Mouse (Mus musculus) hindbrain, embryonic 12.5 days (tissue): ENCODE results near the gene Tctex1d2. TPM values are rescaled to one million over a fixed set of nuclear protein-coding genes. Genes with fewer than 3 reads are reported as not detected.
"Not testable (repeated sequence)": the region's sequence is repeated elsewhere in the genome, so short reads cannot be mapped to it uniquely, and the experiment has no call there.

Experiments used
- ATAC-seq: fragments of 200-750 bp; cut with Nextera tagmentation; 2 replicates; pipeline ENCODE4 v1.8.0; 2017; ENCODE audit warnings: moderate TSS enrichment; ENCODE audit not compliant: low FRiP score
- H3K27ac ChIP-seq: fragments of 300-500 bp; sonication (generic); 2 replicates; pipeline ENCODE4 v1.5.1; 2016; ENCODE audit warnings: mild to moderate bottlenecking
- H3K27me3 ChIP-seq: fragments of 300-500 bp; sonication (generic); 2 replicates; pipeline ENCODE4 v1.6.1; 2016; ENCODE audit warnings: mild to moderate bottlenecking
- H3K36me3 ChIP-seq: fragments of 300-500 bp; sonication (generic); 2 replicates; pipeline ENCODE4 v1.6.1; 2016; ENCODE audit warnings: mild to moderate bottlenecking
- H3K4me1 ChIP-seq: fragments of 300-500 bp; sonication (generic); 2 replicates; pipeline ENCODE4 v1.6.1; 2016
- H3K4me2 ChIP-seq: fragments of 300-500 bp; sonication (generic); replicated peaks from 2 replicates; pipeline ENCODE4 v1.6.1; 2016; ENCODE audit warnings: mild to moderate bottlenecking
- H3K4me3 ChIP-seq: fragments of 300-500 bp; sonication (generic); 2 replicates; pipeline ENCODE4 v1.5.1; 2016; ENCODE audit warnings: mild to moderate bottlenecking
- H3K9ac ChIP-seq: fragments of 300-500 bp; sonication (generic); 2 replicates; pipeline ENCODE4 v1.6.1; 2016; ENCODE audit warnings: mild to moderate bottlenecking, moderate library complexity
- H3K9me3 ChIP-seq: fragments of 300-500 bp; sonication (generic); replicated peaks from 2 replicates; pipeline ENCODE4 v1.6.1; 2016; ENCODE audit warnings: mild to moderate bottlenecking
- WGBS: fragments of 180-500 bp; shearing (Covaris S2); methylation state at CpG from one replicate; pipeline ENCODE4 v1.1.7; 2016; 5-methylcytosine and 5-hydroxymethylcytosine counted together
- polyA plus RNA-seq: library from polyadenylated mRNA; unstranded; fragments of >200 nt; fragmentation: Nextera tagmentation; extraction: Ambion mirVana; gene quantifications from 2 replicates; pipeline ENCODE4 v1.2.1, GENCODE M21; 2016

The Tctex1d2 gene
- polyA plus RNA-seq, 1 experiment from 2014 or later = 29.8 TPM

- no peaks in the 10 kb centered on the region for H3K27me3 ChIP-seq
- H3K9me3 ChIP-seq = no peaks in the 10 kb centered on the region
- no peak for ATAC-seq
- no peak overlapping the region for H3K27ac ChIP-seq
- no peak overlapping the region for H3K4me2 ChIP-seq
- 66% methylated on average over 6 of the region's 6 CpGs for WGBS
- no peak overlapping the region for H3K9ac ChIP-seq
- H3K4me3 ChIP-seq = no peak overlapping the region
- no peaks in the 10 kb centered on the region for H3K36me3 ChIP-seq
- H3K4me1 ChIP-seq = peaks cover 11% of the 10 kb centered on the region
These were observed 14.6 kb downstream of the Tctex1d2 start for GRCm38 (mm10) chr16:32434066-32434465.

- peaks cover 10% of the 10 kb centered on the region for H3K4me1 ChIP-seq
- no peak overlapping the region for H3K27ac ChIP-seq
- ATAC-seq = no peak
- H3K27me3 ChIP-seq = no peaks in the 10 kb centered on the region
- H3K4me3 ChIP-seq = no peak overlapping the region
- no peak overlapping the region for H3K9ac ChIP-seq
- H3K4me2 ChIP-seq = no peak overlapping the region
- H3K9me3 ChIP-seq = no peaks in the 10 kb centered on the region
- H3K36me3 ChIP-seq = no peaks in the 10 kb centered on the region
These were observed 15.2 kb downstream of the Tctex1d2 start for GRCm38 (mm10) chr16:32434691-32435090.

- no peak overlapping the region for H3K4me3 ChIP-seq
These were observed 17.2 kb downstream of the Tctex1d2 start for GRCm38 (mm10) chr16:32436657-32437056.

GRCm38 (mm10) chr16:32437266-32437665 lies 17.8 kb downstream of the Tctex1d2 start:
- Histone ChIP-seq H3K4me1 (no peaks in the 10 kb centered on the region), H3K36me3 (peaks cover 3% of the 10 kb centered on the region; the same call in 1 of the 2 replicates), H3K27ac (no peak overlapping the region), H3K27me3 (no peaks in the 10 kb centered on the region), H3K9ac (no peak overlapping the region), H3K4me3 (no peak overlapping the region), H3K9me3 (no peaks in the 10 kb centered on the region), H3K4me2 (no peak overlapping the region)
- 92% methylated on average over 1 of the region's 1 CpGs for WGBS
- ATAC-seq = no peak

More at GRCm38 (mm10) chr16:32436657-32437056, 17.2 kb downstream of the Tctex1d2 start:
- Histone ChIP-seq H3K27me3 (no peaks in the 10 kb centered on the region), H3K9ac (no peak overlapping the region), H3K9me3 (no peaks in the 10 kb centered on the region), H3K36me3 (peaks cover 3% of the 10 kb centered on the region; the same call in 1 of the 2 replicates), H3K27ac (no peak overlapping the region), H3K4me2 (no peak overlapping the region), H3K4me1 (peaks cover 4% of the 10 kb centered on the region)
- 76% methylated on average over 1 of the region's 1 CpGs for WGBS
- ATAC-seq = no peak

- H3K27me3 ChIP-seq = no peaks in the 10 kb centered on the region
- no peak overlapping the region for H3K4me3 ChIP-seq
- peaks cover 3% of the 10 kb centered on the region; the same call in 1 of the 2 replicates for H3K36me3 ChIP-seq
- no peak overlapping the region for H3K4me2 ChIP-seq
- H3K4me1 ChIP-seq = no peaks in the 10 kb centered on the region
- WGBS = 95% methylated on average over 3 of the region's 3 CpGs
- no peak for ATAC-seq
- H3K27ac ChIP-seq = no peak overlapping the region
- H3K9me3 ChIP-seq = no peaks in the 10 kb centered on the region
- H3K9ac ChIP-seq = no peak overlapping the region
These were observed 21.9 kb downstream of the Tctex1d2 start for GRCm38 (mm10) chr16:32441432-32441831.

GRCm38 (mm10) chr16:32444615-32445014 lies 25.1 kb downstream of the Tctex1d2 start:
- H3K27ac ChIP-seq, H3K27me3 ChIP-seq, H3K9me3 ChIP-seq, ATAC-seq, H3K36me3 ChIP-seq, H3K4me3 ChIP-seq, H3K4me1 ChIP-seq, H3K9ac ChIP-seq, H3K4me2 ChIP-seq: not testable (repeated sequence)
- 86% methylated on average over 3 of the region's 3 CpGs for WGBS

- H3K9ac ChIP-seq = no peak overlapping the region
- H3K9me3 ChIP-seq = no peaks in the 10 kb centered on the region
- H3K27me3 ChIP-seq = no peaks in the 10 kb centered on the region
- ATAC-seq = no peak
- 88% methylated on average over 1 of the region's 1 CpGs for WGBS
- H3K4me2 ChIP-seq = no peak overlapping the region
- H3K4me1 ChIP-seq = no peaks in the 10 kb centered on the region
- H3K4me3 ChIP-seq = no peak overlapping the region
- H3K27ac ChIP-seq = no peak overlapping the region
- no peaks in the 10 kb centered on the region for H3K36me3 ChIP-seq
These were observed 26.1 kb downstream of the Tctex1d2 start for GRCm38 (mm10) chr16:32445558-32445957.

GRCm38 (mm10) chr16:32446563-32447138 lies 27.1 kb downstream of the Tctex1d2 start:
- Histone ChIP-seq H3K9ac (no peak overlapping the region), H3K27me3 (no peaks in the 10 kb centered on the region), H3K9me3 (no peaks in the 10 kb centered on the region), H3K4me1 (no peaks in the 10 kb centered on the region), H3K36me3 (0 out of 2 replicates have a peak, but pooled peaks cover 1% of the 10 kb centered on the region), H3K27ac (no peak overlapping the region), H3K4me3 (no peak overlapping the region), H3K4me2 (no peak overlapping the region)
- no peak for ATAC-seq
- 91% methylated on average over 2 of the region's 2 CpGs for WGBS

- 89% methylated on average over 3 of the region's 3 CpGs for WGBS
These were observed 30.2 kb downstream of the Tctex1d2 start for GRCm38 (mm10) chr16:32449665-32450064.

GRCm38 (mm10) chr16:32450133-32450532 lies 30.6 kb downstream of the Tctex1d2 start:
- Histone ChIP-seq H3K9ac (no peak overlapping the region), H3K4me3 (no peak overlapping the region), H3K4me1 (no peaks in the 10 kb centered on the region), H3K36me3 (peaks cover 20% of the 10 kb centered on the region), H3K27ac (no peak overlapping the region), H3K4me2 (no peak overlapping the region), H3K27me3 (no peaks in the 10 kb centered on the region), H3K9me3 (no peaks in the 10 kb centered on the region)
- no peak for ATAC-seq
- WGBS = 93% methylated on average over 2 of the region's 2 CpGs

More at GRCm38 (mm10) chr16:32449665-32450064, 30.2 kb downstream of the Tctex1d2 start:
- H3K27me3 ChIP-seq = no peaks in the 10 kb centered on the region
- H3K4me3 ChIP-seq = no peak overlapping the region
- no peak for ATAC-seq
- H3K36me3 ChIP-seq = peaks cover 15% of the 10 kb centered on the region; the same call in 1 of the 2 replicates
- H3K4me2 ChIP-seq = no peak overlapping the region
- no peak overlapping the region for H3K9ac ChIP-seq
- no peaks in the 10 kb centered on the region for H3K4me1 ChIP-seq
- no peak overlapping the region for H3K27ac ChIP-seq
- H3K9me3 ChIP-seq = no peaks in the 10 kb centered on the region

GRCm38 (mm10) chr16:32453102-32453501 lies 33.6 kb downstream of the Tctex1d2 start:
- ATAC-seq = no peak
- WGBS = 92% methylated on average over 8 of the region's 8 CpGs
- Histone ChIP-seq H3K36me3 (peaks cover 31% of the 10 kb centered on the region), H3K9ac (no peak overlapping the region), H3K27me3 (no peaks in the 10 kb centered on the region), H3K4me1 (no peaks in the 10 kb centered on the region), H3K4me2 (no peak overlapping the region), H3K27ac (no peak overlapping the region), H3K9me3 (no peaks in the 10 kb centered on the region), H3K4me3 (no peak overlapping the region)

- no peaks in the 10 kb centered on the region for H3K9me3 ChIP-seq
- no peak for ATAC-seq
These were observed 35.1 kb downstream of the Tctex1d2 start for GRCm38 (mm10) chr16:32454646-32455045.

GRCm38 (mm10) chr16:32456086-32456485 lies 36.6 kb downstream of the Tctex1d2 start:
- Histone ChIP-seq H3K27me3 (no peaks in the 10 kb centered on the region), H3K4me3 (no peak overlapping the region)
- ATAC-seq = no peak

More at GRCm38 (mm10) chr16:32454646-32455045, 35.1 kb downstream of the Tctex1d2 start:
- 76% methylated on average over 5 of the region's 5 CpGs for WGBS
- Histone ChIP-seq H3K4me3 (no peak overlapping the region), H3K36me3 (peaks cover 31% of the 10 kb centered on the region), H3K4me2 (no peak overlapping the region), H3K27me3 (no peaks in the 10 kb centered on the region), H3K9ac (no peak overlapping the region), H3K4me1 (no peaks in the 10 kb centered on the region), H3K27ac (no peak overlapping the region)

More at GRCm38 (mm10) chr16:32456086-32456485, 36.6 kb downstream of the Tctex1d2 start:
- H3K4me1 ChIP-seq = no peaks in the 10 kb centered on the region
- no peak overlapping the region for H3K4me2 ChIP-seq
- no peaks in the 10 kb centered on the region for H3K9me3 ChIP-seq
- peaks cover 31% of the 10 kb centered on the region for H3K36me3 ChIP-seq
- no peak overlapping the region for H3K9ac ChIP-seq
- no peak overlapping the region for H3K27ac ChIP-seq
